Mouse (Mus musculus) left cerebral cortex, adult 18-20 months (tissue): Measurements from ENCODE around the gene Uba3. TPM values are rescaled to one million over a fixed set of nuclear protein-coding genes. Genes with fewer than 3 reads are reported as not detected.

Experiments
- DNase-seq, 2 experiments: peaks; one replicate each; pipeline ENCODE4 v3.0.0; 2021 to 2022; ENCODE audit warnings: low spot score in 2 of 2, mixed read lengths in 1 of 2
- long read RNA-seq, 2 experiments: library from polyadenylated mRNA; stranded (forward); transcript quantifications; one replicate each; pipeline ENCODE4 v2.0.0; 2021
- total RNA-seq, 2 experiments: library from RNA; stranded (reverse); gene quantifications; 2 replicates each; pipeline ENCODE4 v1.2.3; 2021

Gene Uba3
- total RNA-seq = 10 to 100 TPM; 70.9 to 74.3 TPM
- long read RNA-seq, experiment 1, transcript Uba3-201 (18 exons, 2,257 nt) = major isoform, 59 of 103 reads
- long read RNA-seq, experiment 1, transcript Uba3-202 (17 exons, 2,465 nt) = minor isoform, 17 of 103 reads
- long read RNA-seq, experiment 1, partial matches to known transcripts = 8 of 103 reads
- long read RNA-seq, experiment 1, other reads (novel, unspliced or antisense) = 18 of 103 reads
- long read RNA-seq, experiment 2, transcript Uba3-202 (17 exons, 2,465 nt) = minor isoform, 22 of 77 reads
- long read RNA-seq, experiment 2, transcript Uba3-201 (18 exons, 2,257 nt) = major isoform, 37 of 77 reads
- long read RNA-seq, experiment 2, partial matches to known transcripts = 9 of 77 reads
- long read RNA-seq, experiment 2, other reads (novel, unspliced or antisense) = 5 of 77 reads

- peak; percentile 99 for DNase-seq
Observed at GRCm38 (mm10) chr6:97205439-97205885, at the start of gene Uba3. TSS of gene Uba3 (minus strand) at chr6:97205647.

GRCm38 (mm10) chr6:97252711-97253221 is 47.3 kb upstream of the Uba3 start, which contains the start of gene Lmod3:
TSS of gene Lmod3 (minus strand) at chr6:97252759.
- peak in 1 of 2 experiments; percentile 12 for DNase-seq

- DNase-seq = no peak
Observed at GRCm38 (mm10) chr6:97252086-97252485, 46.6 kb upstream of the Uba3 start.

- DNase-seq = peak; percentile 59 to 62
Observed at GRCm38 (mm10) chr6:97250966-97251365, 45.5 kb upstream of the Uba3 start.

- DNase-seq = no peak
Observed at GRCm38 (mm10) chr6:97245200-97245599, 39.8 kb upstream of the Uba3 start.

- no peak for DNase-seq
Observed at GRCm38 (mm10) chr6:97242522-97242921, 37.1 kb upstream of the Uba3 start.

- no peak for DNase-seq
Observed at GRCm38 (mm10) chr6:97240092-97240491, 34.6 kb upstream of the Uba3 start.

GRCm38 (mm10) chr6:97239360-97239759 is 33.9 kb upstream of the Uba3 start:
- no peak for DNase-seq

GRCm38 (mm10) chr6:97236088-97236487 is 30.6 kb upstream of the Uba3 start:
- no peak for DNase-seq

GRCm38 (mm10) chr6:97234911-97235668 is 29.6 kb upstream of the Uba3 start:
- no peak for DNase-seq

- no peak for DNase-seq
Observed at GRCm38 (mm10) chr6:97227067-97227847, 21.8 kb upstream of the Uba3 start.

GRCm38 (mm10) chr6:97226083-97226491 is 20.6 kb upstream of the Uba3 start:
- no peak for DNase-seq

GRCm38 (mm10) chr6:97224505-97224904 is 19.1 kb upstream of the Uba3 start:
- no peak for DNase-seq

GRCm38 (mm10) chr6:97223566-97223965 is 18.1 kb upstream of the Uba3 start:
- no peak for DNase-seq

- no peak for DNase-seq
Observed at GRCm38 (mm10) chr6:97222931-97223467, 17.6 kb upstream of the Uba3 start.

- DNase-seq = no peak
Observed at GRCm38 (mm10) chr6:97222321-97222720, 16.9 kb upstream of the Uba3 start.

GRCm38 (mm10) chr6:97221205-97222025 is 16.0 kb upstream of the Uba3 start:
- DNase-seq = peak; percentile 57 to 75

- no peak for DNase-seq
Observed at GRCm38 (mm10) chr6:97220672-97221071, 15.2 kb upstream of the Uba3 start.

- no peak for DNase-seq
Observed at GRCm38 (mm10) chr6:97216154-97216821, 10.8 kb upstream of the Uba3 start.
